Mouse (Mus musculus): ENCODE results near the gene Tprn.

- TF ChIP-seq RAD21 (IDR thresholded peaks at IDR 0.05; ENCODE audit: low read depth, low read length) (no peak), CTCF (conservative IDR thresholded peaks at IDR 0.05 in 1 of 2, IDR thresholded peaks at IDR 0.05 in 1 of 2; ENCODE audit: low read depth in 2 of 2, low read length in 2 of 2) (no peak), MAX (IDR thresholded peaks at IDR 0.05; ENCODE audit: low read length) (no peak), POLR2AphosphoS2 (IDR thresholded peaks at IDR 0.05; ENCODE audit: low read depth, low read length) (no peak), BHLHE40 (IDR thresholded peaks at IDR 0.05; ENCODE audit: low read depth, low read length) (no peak), ZC3H11A (IDR thresholded peaks at IDR 0.05; ENCODE audit: low read depth, low read length) (no peak), PAX5 (IDR thresholded peaks at IDR 0.05; ENCODE audit: low read length) (no peak), ETS1 (conservative IDR thresholded peaks at IDR 0.05; ENCODE audit: low read depth, low read length) (no peak)
Observed at GRCm38 (mm10) chr2:25285551-25285950, 23.1 kb downstream of the Tprn start.
